Mouse (Mus musculus) layer of hippocampus, adult 11-12 months (tissue): ENCODE measurements around the gene Tctn3.
A peak's percentile ranks its signal among the peaks of the same experiment; 100 is the strongest.

Experiments used
- DNase-seq: peaks from one replicate; pipeline ENCODE4 v3.0.0; 2022; ENCODE audit warnings: low spot score

Tctn3 gene

DNA sequence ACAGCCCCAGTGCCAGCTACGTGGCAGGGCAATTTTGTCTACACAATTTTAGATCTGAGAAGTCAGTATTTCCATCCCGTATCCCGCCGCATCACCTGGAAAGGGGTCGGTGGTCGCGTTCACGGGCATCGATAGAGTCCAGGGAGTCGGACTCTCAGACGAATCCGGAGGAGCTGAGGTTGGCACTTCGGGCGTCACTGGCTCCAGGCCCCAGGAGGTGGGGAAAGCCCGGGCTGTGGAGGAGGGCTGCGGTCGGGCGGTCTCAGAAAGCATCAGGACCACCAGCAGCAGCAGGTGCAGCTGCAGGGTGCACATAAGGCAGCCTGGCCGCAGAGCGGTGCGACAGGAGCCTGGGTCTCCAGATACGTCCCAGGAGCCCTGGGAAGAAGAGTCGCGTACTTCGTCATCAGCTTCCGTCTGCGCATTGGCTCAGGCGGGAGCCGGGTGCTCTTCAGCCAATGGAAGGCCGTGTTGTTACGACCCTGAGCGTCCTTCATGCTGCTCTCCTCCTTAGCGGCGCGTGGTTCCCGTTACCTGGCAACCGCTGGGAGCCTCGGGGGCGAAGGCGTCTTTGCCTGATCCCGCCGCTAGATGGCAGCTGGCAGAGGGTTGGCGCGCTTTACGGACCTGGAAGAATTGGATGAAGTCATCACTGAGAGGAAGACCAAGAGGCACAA is at the start of gene Tctn3, which contains the start of gene Entpd1:
Gene Tctn3, minus strand, starts transcription at position 404 of the 677 bp plus-strand sequence.
Gene Entpd1, plus strand, starts transcription at position 537 of the 677 bp plus-strand sequence.
- peak; percentile 96 for DNase-seq

DNA sequence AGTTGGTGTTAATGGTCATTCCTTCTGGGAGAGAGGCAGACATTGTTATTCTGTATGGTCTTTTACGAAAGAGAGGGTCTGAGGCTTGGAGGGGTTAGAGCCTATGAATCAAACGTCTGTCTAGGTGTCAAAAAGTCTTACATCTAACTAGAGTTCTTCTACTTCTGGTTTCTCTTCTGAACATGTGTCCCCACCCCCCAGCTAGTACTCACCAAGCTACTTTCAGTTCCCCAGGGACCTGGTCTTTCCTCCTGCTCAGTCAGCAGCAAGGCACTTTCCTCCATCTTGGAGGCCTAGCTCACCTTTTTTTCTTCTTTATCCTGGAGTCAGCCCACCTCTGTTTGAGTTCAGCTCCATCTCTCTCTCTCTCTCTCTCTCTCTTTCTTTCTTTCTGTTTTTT is 49.1 kb upstream of the Tctn3 start:
- peak; percentile 46 for DNase-seq

DNA sequence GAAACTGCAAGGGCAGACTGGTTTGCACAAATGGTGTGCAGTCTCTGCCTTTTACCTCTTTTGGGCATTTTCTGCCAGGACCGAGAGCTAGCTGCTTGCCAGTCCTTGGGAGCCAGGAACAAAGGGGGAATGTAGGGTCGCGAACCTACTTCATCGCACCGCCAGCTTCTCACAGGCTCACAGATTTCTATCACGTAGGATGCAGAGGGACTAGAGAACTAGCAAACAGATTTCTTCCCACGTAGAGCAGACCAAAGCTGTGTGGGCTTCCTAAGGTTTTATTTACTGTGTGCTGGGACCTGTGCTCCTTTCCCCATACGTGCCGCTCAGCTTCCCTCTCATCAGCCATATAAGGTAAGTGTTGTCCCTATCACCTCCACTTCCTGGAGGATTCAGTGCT is 48.5 kb upstream of the Tctn3 start:
- no peak for DNase-seq

DNA sequence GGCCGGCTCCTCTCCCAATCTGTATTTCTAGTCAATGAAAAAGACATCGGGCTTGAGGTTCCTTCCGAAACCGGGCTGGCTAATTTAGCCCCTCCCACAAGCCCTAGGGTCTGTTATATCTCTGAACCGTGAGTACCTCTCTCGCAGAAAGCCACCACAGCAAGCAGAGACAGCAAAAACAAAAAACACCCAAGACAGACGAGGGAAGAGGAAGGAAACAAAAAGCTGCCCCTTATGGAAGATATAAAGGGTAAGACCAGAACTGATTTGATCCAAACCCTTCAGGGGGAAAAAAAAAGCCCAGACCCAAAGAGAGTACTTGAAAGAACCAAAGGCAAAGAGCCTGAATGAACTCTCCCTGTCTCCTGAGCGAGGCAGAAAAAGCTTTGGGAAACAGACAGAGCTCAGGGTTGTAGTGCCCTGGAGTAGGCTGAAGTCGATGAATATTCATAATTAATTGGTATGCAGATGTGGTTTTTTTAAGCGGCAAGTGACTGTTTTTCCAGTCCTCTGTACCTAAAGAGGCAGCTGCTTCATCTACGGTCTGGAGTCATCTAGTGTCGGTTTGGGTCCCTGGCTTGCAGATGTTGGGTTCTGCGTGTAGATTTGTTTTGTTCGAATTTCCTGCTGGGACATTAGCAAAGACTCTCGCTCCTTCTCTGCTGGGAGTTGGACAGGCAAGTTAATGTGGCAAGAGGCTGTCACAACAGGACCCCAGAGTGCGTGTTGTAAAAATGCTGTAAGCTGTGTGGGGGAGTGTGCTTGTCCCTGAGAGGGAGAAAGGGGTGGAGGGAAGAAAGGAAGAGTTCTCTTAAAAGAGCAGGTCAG is 47.8 kb upstream of the Tctn3 start:
- no peak for DNase-seq

DNA sequence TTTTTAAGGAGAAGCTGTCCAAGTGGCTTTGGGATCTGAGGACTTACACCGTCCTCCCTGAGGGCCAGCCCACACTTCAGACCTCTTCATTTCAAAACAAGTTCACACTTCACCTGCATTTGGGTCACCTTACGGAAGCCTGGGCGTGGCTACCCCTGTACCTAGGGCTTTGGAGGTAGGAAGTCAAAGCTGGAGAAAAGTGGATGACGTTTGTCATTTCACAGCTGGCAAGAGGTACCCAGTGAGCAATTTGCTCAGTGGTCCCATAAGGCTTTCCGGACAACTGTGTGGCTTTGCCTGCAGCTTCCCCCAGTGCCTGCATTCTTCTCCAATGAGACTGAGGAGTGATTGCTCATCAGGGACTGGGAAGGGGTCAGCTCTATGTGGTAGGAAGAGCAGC is 46.9 kb upstream of the Tctn3 start:
- no peak for DNase-seq

DNA sequence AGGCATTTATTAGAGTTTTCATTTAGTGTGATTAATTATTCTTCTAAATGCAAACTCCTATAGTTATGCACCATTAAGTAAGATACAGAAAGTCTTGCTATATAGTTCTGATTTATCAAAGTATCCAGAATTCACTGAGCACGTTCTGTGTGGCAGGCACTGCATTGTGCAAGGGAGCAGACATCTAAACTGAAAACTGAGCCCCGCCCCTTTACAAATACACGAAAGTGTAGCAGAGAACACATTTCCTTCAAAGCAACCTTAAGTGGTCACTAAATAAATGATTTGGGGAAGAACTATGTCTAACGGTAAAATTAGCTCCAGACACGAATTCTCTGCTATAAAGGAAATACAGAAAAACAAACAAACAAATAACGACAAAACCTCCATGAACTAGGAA is 46.2 kb upstream of the Tctn3 start:
- DNase-seq, result no peak

DNA sequence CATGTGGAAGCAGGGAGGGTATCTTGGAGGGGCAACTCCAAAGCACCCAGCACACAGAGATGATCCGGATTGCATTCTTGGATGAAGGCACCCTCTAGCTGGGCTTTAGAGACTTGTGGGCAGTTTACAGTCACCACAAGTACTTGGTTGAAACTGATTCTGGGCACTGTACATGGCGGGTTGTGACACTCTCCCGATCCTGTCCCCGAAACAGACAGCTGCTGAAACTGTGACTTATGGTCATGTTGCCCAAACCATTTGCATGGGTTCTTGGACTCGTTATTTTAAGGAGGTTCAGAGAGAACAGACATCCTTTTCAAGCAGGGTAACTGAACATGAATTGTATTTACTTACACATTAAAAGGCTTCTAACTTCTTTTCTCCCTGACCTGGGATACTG is 44.2 kb upstream of the Tctn3 start:
- DNase-seq, result no peak

DNA sequence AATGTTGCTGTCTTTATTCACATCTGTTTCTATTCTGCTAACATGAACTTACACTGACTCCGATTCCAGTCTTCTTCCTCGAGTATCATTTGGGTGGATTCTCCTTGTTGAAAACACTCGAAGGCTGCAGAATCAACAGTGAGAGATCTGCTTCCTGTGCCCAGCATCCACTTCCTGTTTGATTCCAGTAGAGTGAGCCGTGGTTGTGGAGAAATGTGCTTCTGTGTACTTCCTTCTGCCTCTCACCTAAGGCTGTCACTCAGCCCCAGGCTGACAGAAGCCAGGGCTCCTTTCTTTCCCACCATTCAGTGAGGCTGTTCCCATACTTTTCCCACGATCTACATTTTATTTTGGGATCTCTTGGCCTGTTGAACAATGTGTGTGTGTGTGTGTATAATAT is 38.1 kb upstream of the Tctn3 start:
- no peak for DNase-seq

DNA sequence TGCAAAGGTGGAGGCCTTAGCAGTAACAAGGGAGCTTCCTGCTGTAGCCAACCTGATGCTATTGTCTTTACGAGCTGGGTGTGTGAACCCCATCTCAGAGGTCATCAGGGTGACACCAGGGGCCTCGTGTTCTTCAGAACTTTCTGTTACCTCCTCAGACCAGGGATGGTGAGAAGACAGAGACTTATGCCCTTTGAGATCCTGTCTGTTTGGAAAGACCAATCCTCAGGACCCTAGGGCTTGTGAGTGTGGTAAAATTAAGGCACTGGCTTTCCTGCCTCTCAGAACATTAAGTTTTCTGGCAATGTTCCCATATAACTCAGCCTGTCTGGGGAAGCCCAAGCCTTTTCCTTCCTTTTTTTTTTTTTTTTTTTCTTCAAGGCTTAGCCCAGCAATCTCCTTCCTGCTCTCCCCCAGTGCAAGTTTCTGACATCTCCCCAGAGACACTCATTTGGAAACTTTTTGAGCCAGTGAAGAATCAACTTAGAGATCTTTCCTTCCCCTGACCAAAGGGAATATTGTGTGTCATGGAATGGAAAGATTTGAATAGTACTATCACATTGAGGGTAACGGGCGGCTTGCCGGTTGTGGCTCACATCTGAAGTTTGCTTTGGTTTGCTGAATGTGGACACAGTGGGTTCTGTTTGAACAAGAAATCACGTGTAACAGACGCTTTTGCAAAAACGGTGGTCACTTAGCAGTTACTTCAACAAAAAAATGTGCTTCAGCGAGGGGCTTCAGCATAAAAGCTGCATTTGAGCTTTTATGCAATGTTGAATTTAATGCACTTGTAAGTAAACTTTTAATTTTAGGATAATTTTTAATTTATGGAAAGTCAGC is 35.5 kb upstream of the Tctn3 start:
- no peak for DNase-seq

DNA sequence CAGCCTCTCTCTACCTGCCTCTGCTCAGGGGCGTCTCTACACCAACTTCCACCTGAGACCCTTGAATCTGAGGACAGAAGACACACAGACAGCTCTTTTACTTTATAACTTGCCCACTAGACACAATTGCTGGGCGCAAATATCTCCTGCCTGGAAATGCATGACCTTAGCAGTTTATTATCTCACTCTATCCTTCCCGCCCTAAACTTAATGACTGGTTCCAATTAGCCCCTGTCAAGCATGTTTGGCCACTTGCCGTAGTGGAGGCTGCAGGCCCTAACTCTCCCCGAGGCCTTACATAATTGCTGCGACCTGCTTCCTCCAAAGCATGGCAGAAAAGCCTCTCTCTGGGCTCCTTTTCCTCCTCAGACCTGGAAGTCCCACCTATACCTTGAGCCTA is 34.3 kb upstream of the Tctn3 start:
- DNase-seq, result no peak

DNA sequence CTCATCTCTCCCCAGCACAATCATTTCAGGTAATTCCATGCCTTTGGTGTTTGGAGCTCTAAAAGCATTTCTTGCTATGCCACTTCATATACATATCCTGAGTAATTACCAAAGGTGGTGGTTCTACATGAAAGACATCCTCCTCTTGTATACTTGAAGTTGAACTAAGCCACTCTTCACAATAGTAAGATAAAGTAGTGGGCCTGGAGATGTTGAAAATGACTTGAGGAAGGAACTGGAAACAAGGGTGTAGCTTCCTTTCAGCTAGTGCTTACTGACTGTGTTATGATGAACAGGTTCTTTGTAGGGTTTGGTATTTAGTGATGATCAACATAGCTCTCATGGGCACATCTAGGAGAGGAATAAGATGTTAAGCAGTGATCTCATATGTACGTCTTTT is 31.8 kb upstream of the Tctn3 start:
- DNase-seq, result no peak

DNA sequence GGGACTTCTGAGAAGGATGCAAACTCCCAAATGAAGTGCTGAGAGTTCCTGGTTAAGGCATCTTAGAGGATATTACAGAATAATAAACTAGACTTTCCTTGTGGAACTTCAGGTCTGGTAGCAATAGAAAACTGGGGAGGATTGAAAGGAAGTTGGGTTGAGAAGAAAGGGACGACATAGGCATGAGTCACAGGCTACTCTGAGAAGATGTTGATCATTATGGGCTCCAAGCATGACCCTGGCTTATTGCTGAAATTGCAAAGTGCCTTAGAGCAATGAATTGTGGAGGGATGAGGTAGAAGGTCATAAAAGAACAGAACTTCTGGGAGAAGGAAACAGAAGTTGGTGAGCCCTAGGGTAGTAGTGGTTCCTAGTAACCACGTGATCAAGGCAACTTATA is 28.8 kb upstream of the Tctn3 start:
- no peak for DNase-seq

DNA sequence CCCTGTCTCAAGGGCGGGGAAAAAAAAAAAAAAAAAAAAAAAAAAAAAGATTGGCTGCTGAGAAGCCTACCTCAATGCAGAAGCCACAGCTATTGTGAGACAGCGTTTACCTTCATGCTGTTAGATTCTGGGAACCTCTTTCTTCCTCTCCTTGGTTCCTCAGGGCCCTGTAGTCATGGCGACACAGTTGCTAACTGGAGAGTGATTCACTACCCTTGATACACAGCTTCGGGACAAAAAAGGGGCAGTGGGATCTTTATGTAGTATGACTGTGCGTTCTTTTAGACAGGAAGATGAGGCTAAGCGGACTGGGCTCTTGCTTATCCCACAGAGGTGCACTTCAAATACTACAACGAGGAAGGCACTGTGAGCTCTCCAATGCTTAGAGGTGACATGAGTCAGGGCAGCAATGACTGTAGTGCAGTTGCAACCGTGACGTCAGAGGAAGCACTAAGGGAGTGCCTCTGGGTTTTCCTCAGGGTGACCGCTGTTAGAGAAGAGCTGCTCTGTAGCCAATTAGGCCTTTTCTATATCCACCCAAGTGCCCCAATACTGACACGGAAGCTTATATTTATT is 27.8 kb upstream of the Tctn3 start:
- DNase-seq, result no peak

DNA sequence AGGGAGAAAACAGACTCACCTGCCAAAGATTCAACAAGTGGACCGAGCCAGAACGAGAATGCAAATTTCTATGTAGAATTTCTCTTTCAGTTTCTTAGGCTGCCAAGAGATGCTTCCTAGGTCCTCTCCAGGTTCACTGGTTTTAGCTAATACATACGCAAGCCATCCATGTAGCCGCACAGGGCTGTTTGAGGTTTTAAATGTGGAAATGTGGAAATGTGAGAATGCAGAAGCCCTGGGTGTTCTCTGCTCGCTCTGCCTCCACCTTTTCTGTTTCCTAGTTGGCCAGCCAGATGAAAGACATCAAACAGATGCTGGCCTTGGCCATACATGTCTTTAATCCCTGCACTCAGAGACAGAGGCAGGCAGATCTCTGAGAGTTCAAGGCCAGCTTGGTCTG is 26.5 kb upstream of the Tctn3 start:
- no peak for DNase-seq

DNA sequence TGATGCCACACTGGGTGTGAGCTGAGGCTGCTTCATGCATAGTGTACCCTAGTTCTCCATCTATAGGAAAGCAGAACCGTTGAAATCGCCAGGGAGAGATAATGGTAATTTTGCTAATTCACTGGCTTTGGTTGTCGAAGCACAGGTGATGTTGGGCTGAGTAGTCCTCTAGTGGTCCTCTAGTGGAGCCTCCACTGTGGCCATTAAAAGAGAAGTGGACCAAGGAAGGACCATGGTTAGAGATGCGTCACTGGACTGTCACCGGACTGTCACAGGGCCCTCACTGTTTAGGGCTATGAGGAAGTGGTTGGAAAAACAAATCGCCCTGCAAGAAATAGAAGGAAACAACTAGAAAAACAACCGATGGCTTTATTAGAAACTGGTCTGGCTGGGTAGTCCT is 25.6 kb upstream of the Tctn3 start:
- peak; percentile 47 for DNase-seq

DNA sequence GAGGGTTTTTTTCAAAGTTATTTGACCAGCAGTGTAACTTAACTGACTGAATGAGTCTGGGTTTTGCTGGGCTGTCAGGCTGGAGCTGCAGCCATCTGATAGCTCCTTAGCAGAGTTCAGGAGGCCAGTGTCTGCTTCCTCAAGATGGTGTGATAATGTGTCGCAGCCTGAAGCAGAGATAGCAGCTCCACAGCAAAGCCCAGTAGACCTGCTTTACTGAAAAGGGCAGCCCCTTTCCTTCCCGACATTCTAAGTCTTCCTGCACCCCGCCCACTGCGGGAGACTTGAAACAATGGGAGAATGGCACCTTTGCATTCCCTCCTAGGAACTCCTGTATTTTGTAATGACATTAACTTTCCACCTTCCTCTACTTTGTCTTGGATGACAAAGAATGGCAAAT is 25.1 kb upstream of the Tctn3 start:
- DNase-seq, result no peak

DNA sequence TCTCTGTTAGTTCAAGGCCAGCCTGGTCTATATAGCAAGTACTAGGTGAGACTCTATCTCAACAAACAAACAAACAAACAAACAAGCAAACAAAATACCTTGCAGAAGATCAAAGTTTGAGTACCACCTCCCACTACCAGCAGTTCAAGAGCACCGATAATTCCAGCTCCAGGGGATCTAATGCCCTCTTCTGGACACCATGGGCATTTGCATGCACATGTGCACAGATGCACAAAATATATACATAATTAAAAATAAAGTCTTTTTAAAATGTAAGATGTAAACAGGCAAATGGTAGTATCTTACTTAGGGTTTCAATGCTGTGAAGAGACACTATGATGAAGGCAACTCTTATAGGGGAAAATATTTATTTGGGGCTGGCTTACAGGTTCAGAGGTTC is 21.1 kb upstream of the Tctn3 start:
- DNase-seq, result no peak

DNA sequence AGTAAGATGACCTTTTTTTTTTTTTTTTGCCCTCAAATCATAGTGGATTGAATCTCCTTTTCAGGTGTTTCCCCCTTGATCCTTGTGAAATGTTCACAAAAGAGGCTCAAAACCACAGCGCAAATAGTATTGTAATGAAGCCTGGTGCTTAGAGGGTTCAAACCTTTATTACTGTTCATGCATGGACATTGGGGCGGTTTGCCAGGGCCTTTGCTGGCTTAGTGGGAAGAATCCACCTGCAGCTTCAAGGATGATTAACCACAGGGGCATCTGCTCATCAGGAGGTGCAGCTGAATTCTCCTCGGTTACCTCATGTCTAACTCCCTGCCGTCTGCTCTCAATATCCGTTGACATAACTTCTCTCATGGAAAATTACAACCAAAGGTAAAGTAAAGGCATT is 20.6 kb upstream of the Tctn3 start:
- DNase-seq, result no peak

DNA sequence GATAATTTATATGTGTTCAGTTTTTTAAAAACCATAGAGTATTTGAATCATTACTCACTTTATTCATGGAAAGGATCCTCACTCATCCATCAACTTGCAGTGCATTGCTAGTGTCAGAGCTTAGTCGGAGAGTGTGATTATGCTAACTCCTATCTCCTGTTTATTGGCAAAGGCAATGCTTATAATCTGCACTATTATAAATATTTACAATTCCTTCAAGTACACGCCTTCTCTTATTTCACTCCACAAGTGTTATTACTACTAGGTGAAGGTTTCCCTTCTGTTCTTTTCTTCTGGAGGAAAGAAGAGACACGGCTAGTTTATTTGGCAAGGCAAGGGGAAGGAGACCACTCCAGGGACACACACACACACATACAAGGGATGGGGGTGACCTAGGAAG is 20.2 kb upstream of the Tctn3 start:
- no peak for DNase-seq

DNA sequence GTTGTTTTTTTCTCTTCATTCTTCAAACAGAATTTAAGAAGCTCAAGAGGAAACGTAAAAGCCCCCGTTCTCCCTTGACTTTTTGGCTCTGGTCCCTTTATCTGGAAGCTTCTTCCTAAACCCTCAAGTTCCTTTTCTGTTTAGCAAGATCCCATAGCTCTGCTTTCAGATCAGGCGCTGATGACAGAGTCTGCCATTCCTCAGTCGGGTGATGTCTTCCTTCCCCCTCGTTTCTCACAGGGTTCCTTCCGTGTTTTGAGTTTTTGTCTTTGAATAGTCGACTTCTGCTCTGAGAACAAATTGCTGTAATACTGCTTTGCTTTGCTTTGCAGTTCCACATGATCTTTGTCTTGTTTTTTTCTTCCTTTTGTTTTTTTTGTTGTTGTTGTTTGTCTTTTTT is 18.6 kb upstream of the Tctn3 start:
- DNase-seq, result peak; percentile 38

DNA sequence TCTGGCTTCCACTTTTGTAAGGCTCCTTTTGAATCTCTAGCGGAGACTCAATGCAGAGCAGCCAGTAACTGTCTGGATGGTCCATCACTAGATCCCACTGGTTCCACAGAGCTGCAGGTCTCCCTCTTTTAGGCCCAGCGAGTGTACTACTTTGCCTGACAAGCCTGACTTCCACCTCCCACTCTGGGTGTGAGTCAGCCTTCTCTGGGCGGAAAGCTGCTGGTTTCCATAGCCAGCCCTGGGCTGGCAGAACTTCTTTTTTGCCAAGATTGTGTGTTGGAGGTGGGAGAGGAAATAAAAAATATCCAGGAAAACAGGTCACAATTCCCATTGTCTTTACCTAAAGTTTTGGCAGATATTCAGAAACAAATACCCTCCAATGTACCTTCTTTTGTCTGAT is 18.1 kb upstream of the Tctn3 start:
- peak; percentile 48 for DNase-seq

DNA sequence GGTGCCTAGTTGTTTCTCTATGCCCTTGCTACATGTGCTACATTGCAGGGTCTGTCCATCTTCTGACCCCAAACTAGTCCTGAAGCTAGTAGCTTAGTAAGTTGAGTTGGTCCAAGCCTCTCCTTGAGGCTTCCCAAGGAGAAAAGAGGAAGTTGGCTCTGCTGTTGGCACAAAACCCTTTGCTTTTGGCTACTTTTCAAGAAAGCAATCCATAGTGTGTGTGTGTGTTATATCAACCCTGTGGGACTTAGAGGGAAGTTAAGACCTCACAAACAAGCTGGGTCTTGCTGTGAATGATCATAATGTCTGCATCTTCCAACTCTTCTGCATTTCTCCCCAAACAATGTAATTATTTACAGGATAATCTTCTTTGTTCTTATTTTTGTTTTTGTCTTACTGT is 16.9 kb upstream of the Tctn3 start:
- no peak for DNase-seq
